Mouse (Mus musculus) forebrain, embryonic 16.5 days (tissue): ENCODE measurements at regions not wholly inside any gene's neighbourhood (a gene's known extent, or its start where the extent isn't known, plus 50 kb on each side); places are given as distances from the start of the nearest gene placed in this dataset.

Source experiments
- ATAC-seq: fragments of 200-750 bp; cut with Nextera tagmentation; 2 replicates; pipeline ENCODE4 v1.8.0; 2017; ENCODE audit warnings: mild to moderate bottlenecking, moderate library complexity
- H3K27ac ChIP-seq: fragments of 300-500 bp; sonication (generic); 2 replicates; pipeline ENCODE4 v1.5.1; 2014; ENCODE audit warnings: low read length, control low read depth
- H3K27me3 ChIP-seq: fragments of 300-500 bp; sonication (generic); replicated peaks from 2 replicates; pipeline ENCODE4 v1.6.1; 2014; ENCODE audit warnings: low read length; ENCODE audit not compliant: control insufficient read depth, insufficient read depth
- H3K36me3 ChIP-seq: fragments of 300-500 bp; sonication (generic); 2 replicates; pipeline ENCODE4 v1.6.1; 2014; ENCODE audit not compliant: control insufficient read depth, insufficient read depth
- H3K4me1 ChIP-seq: fragments of 300-500 bp; sonication (generic); replicated peaks from 2 replicates; pipeline ENCODE4 v1.6.1; 2014; ENCODE audit warnings: low read length; ENCODE audit not compliant: control insufficient read depth, insufficient read depth
- H3K4me2 ChIP-seq: fragments of 300-500 bp; sonication (generic); 2 replicates; pipeline ENCODE4 v1.6.1; 2014; ENCODE audit warnings: mild to moderate bottlenecking, low read length, control low read depth
- H3K4me3 ChIP-seq: fragments of 300-500 bp; sonication (generic); replicated peaks from 2 replicates; pipeline ENCODE4 v1.5.1; 2014; ENCODE audit warnings: mild to moderate bottlenecking, low read length, control low read depth
- H3K9ac ChIP-seq: fragments of 300-500 bp; sonication (generic); replicated peaks from 2 replicates; pipeline ENCODE4 v1.6.1; 2014; ENCODE audit warnings: low read depth, low read length, control low read depth
- H3K9me3 ChIP-seq: fragments of 300-500 bp; sonication (generic); 2 replicates; pipeline ENCODE4 v1.6.1; 2016; ENCODE audit warnings: low read length; ENCODE audit not compliant: control insufficient read depth
- WGBS: fragments of 180-500 bp; shearing (Covaris S2); extraction: QIAGEN DNeasy Blood & Tissue Kit; methylation state at CpG from one replicate; pipeline ENCODE4 v1.1.7; 2014; 5-methylcytosine and 5-hydroxymethylcytosine counted together

- peak; percentile 83 for ATAC-seq
- no peaks in the 10 kb centered on the region for H3K27me3 ChIP-seq
Measured at GRCm38 (mm10) chr11:13237198-13237597, 772.4 kb upstream of the Cobl start.

More at GRCm38 (mm10) chr11:13237198-13237597, 772.4 kb upstream of the Cobl start:
- 37% methylated on average over 3 of the region's 3 CpGs for WGBS
- Histone ChIP-seq H3K9me3 (no peaks in the 10 kb centered on the region), H3K36me3 (no peaks in the 10 kb centered on the region), H3K4me2 (no peak overlapping the region), H3K4me3 (no peak overlapping the region), H3K4me1 (no peaks in the 10 kb centered on the region), H3K27ac (no peak overlapping the region), H3K9ac (no peak overlapping the region)
